Mouse (Mus musculus) layer of hippocampus, postnatal 36 days (tissue): Measurements from ENCODE around the gene Slc28a2. TPM values are rescaled to one million over a fixed set of nuclear protein-coding genes. Genes with fewer than 3 reads are reported as not detected.
A peak's percentile ranks its signal among the peaks of the same experiment; 100 is the strongest.
"Not testable (repeated sequence)": the region's sequence is repeated elsewhere in the genome, so short reads cannot be mapped to it uniquely, and the experiment has no call there.

Experiments used
- DNase-seq, 2 experiments: peaks; one replicate each; pipeline ENCODE4 v3.0.0; 2022
- total RNA-seq, 2 experiments: library from RNA; stranded (reverse); gene quantifications; 2 replicates each; pipeline ENCODE4 v1.2.3; 2021

The Slc28a2 gene
- total RNA-seq, 2 experiments from 2014 or later = not detected

DNA sequence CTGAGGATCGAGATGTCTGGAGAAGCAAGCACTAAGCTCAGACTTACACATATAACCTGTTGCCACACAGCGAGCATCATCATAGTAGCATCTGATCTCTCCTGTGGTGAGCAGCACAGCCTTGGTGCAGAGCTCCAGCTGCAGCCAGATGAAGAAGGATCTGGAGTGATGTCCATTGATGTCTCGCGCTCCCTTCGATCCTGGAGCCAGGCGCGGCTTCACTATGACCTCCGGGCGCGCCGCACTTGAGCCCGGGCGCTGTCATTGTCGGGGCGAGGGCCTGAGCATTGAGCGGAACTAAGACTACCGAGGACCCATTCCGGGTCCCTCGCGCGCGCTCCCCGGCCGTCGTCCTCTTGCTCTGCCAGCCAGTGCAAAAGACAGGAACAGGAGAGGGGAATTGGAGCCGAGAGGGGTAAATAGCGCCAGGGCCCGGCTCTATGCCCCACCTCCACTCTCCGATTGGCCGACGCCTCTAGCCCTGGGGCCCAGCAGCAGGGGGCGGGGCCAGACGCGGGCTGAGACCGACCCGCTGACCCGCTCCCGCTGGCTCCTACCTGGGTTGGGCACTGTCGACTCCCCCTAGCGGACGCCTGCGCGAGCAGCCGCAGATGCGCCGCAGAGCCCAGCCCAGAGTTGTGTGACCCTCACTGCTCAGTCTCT lies 41.2 kb downstream of the Slc28a2 start:
- peak; percentile 83 to 87 for DNase-seq

DNA sequence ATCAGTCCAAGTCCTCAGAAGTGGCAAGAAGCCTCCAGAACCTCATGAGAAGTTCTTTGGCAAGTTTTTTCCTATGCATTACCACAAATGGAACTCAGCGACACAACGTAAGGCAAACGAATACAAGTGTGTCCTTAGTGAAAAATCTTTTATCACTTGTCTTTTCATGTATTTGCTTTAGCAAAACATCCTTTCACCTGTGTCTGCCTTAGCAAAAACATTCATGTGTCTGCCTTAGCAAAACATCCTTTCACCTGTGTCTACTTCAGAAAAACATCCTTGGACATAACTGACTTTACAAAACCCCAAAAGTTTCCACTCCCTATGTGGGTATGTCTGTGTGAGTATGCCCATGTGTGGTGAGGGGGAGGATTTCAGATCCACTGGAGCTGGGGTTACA lies 42.9 kb downstream of the Slc28a2 start:
- DNase-seq = no peak

DNA sequence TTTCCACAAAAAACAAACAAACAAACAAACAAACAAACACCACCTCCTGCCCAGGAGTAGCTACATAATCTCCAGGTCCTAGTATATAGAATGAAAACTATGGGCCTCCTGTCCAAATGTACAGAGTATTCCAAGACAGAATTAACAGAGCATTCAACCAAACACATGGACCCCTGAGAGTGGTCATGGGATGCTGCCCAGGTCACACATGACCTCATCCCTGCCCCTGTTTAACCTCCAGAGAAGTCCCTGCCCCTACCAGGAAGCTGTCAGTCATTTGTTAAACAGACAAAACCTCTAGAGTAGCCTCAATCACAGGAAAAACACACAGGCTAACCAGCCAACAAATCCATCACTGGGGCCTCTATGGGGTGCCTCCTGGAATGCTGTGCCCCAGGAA lies 50.3 kb downstream of the Slc28a2 start:
- no peak for DNase-seq

DNA sequence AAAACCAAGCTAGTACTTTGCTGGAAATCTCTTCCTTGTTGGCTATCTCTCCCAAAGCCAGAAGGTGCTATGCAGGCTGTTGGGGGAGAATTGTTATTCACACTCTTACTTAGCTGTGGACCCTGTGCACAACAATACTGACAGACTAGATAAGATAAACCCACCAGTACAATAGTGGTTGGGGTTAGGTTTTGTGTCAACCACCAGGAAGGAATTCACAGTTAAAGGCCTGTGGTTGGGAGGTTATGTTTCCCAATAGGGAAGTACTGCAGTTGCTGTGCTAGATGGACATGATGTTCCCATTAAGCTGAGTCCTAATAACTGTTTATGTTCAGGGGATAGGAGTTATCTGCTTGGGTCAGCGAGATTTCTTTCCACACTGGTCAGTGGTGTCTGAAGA lies 57.5 kb downstream of the Slc28a2 start:
- DNase-seq = not testable (repeated sequence)

DNA sequence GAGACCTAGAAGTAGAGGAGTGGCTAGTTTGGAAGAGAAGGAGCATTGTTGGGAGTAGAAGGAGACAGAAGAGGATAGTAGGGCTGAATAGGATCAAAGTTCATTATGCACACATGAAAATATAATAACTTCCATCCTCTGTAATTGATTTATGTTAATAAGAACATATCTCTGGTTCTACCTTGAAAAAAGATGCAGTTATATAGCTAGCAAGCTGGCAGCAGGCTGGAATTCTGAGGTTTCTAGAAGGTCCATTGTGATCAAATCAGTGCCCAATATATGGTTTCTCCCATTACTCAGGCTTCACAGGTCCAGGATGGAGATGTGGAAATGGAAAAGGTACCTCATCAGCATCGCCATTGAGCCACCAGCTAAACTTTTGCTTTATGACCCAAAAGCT lies 58.4 kb downstream of the Slc28a2 start, which contains the start of gene Gm14085:
TSS of gene Gm14085 (plus strand) at position 301 of the 400 bp plus-strand sequence.
- DNase-seq = no peak

DNA sequence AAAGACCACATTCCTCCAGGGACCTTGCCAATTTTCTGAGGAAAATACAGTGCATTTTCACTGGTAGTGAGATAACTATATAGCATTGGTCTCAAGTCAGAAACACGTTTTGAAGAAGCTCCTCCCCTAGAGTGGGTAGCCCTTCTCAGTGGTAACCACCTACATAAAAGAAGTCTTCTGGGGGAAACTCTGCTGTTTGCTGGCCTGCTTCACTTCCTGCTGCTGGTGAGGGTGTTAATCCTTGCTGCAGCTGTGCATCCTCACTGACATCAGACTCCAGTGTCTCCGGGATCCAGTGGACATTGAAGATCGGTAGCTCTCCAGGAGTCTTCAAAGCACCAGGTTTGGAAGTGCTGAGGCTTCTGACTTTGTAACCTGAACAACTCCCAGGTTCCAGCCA lies 59.4 kb downstream of the Slc28a2 start:
- DNase-seq = not testable (repeated sequence)

DNA sequence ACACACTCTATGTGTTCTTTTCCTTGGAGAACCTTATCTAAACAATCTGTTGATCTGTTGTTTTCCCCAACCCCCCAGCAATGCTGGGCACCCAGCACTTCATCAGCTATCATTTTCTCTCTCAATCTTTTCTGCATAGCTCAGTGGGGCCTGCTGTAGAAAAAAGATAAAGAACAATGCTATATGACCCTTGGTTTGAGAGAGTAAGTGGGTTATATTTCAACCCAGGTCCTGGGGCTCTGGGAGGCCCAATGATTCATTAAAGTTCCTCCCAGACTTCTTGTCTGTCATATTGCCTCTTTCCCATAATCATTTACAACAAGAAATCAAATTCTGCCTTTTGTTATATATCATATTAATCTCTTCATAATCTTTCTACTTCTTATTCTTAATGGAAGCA lies 59.8 kb downstream of the Slc28a2 start:
- DNase-seq = not testable (repeated sequence)

DNA sequence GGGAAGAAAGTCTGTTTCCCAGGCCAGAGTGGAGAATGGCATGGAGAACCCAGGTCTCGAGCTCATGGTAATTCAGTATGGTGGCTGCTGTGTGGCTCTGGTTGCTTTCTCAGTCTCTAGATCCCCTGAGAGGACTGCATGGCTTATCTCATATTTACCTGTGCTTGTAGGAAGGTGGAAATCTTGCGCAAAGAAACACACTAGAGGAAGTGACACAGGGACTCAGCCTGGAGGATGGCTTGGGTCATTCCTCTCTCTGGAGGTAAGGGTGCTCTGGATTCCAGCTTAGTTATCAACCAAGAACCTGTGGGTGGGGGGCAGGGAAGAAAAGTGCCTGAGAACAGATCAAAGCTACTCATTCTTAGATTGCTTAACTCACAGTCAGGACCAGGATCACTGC lies 60.4 kb downstream of the Slc28a2 start:
- no peak for DNase-seq

Other genes with a start within 250 kb of the Slc28a2 start
- under 1 TPM in 1 of 2 experiments, not detected in 1; 0.12 TPM for gene Patl2, start 240.3 kb upstream of the Slc28a2 start, total RNA-seq
- not detected for gene Terb2, start 240.2 kb upstream of the Slc28a2 start, total RNA-seq
- 10 to 100 TPM; 15.9 to 18.5 TPM for gene Sord, start 191.7 kb upstream of the Slc28a2 start, total RNA-seq
- gene Duox2, start 128.0 kb upstream of the Slc28a2 start, total RNA-seq = under 1 TPM in 1 of 2 experiments, not detected in 1; 0.05 TPM
- gene Duoxa2, start 127.6 kb upstream of the Slc28a2 start, total RNA-seq = not detected
- gene Duoxa1, start 112.7 kb upstream of the Slc28a2 start, total RNA-seq = not detected
- not detected for gene Duox1, start 110.8 kb upstream of the Slc28a2 start, total RNA-seq
- gene Shf, start 57.3 kb upstream of the Slc28a2 start, total RNA-seq = 10 to 100 TPM; 56.6 to 60.0 TPM
- not detected for gene Gm14085, start 58.5 kb downstream of the Slc28a2 start, total RNA-seq
- 10 to 100 TPM; 58.7 to 60.1 TPM for gene Gatm, start 184.8 kb downstream of the Slc28a2 start, total RNA-seq
- 1 to 10 TPM in 1 of 2 experiments, not detected in 1; 1.5 TPM for gene AA467197, start 210.5 kb downstream of the Slc28a2 start, total RNA-seq